Mouse (Mus musculus) small intestine, adult 2 months (tissue): ENCODE data around the gene Prpf18.

Source experiments
- CTCF ChIP-seq: fragments of 200-500 bp; IDR thresholded peaks from 2 replicates; pipeline ENCODE4 v1.5.1; 2012; ENCODE audit warnings: low read depth, mild to moderate bottlenecking, control low read depth, inconsistent platforms, low read length, moderate library complexity, mixed read lengths; ENCODE audit not compliant: insufficient replicate concordance, insufficient read length; ENCODE audit errors: extremely low read depth
- POLR2A ChIP-seq: fragments of 200-500 bp; IDR thresholded peaks from 2 replicates; pipeline ENCODE4 v1.6.1; 2012; ENCODE audit warnings: low read depth, mild to moderate bottlenecking, control low read depth, inconsistent platforms, low read length, moderate library complexity

DNA sequence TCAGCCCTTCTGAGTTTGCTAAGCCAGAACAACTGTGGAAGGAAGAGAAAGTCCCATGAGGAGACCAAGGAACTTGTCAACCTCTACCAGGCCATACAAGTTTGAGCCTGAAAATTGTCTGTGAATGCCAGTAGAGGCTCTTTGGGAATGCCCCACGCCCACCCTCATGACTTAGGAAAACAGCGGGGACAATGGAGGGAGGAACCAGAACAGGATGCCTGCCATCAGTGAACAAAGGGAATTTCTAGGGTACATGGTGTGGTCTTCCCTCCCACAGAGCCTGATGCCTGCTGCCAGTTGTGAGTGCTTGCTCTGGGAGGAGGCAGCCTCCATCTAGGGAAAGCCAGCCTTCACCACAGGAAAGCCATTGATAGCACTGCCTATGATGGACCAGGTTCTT lies 76.8 kb downstream of the Prpf18 start:
- TF ChIP-seq CTCF (no peak), POLR2A (no peak)
